Mouse (Mus musculus): ENCODE measurements around the gene Adamtsl3. TPM values are rescaled to one million over a fixed set of nuclear protein-coding genes. Genes with fewer than 3 reads are reported as not detected.

Adamtsl3 gene
- polyA plus RNA-seq, 1 experiment from 2014 or later = 0.14 TPM

DNA sequence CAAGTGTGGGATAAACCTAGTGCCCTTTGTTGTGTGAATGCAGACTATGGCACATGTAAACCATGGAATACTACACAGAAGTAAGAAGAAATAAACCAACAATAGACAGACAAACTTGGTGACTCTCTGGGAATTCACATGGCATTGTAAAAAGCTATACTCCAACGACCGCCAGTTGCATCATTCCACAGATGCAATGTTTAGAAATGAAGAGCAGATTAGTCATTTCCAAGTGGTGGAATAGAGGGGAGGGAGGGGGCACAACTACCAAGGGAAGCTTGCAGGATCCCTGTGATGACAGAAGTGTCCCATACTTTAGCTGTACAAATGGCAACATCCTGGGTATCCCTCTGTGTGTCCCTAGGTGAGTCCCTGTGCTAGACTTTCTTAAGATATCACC lies 97.7 kb downstream of the Adamtsl3 start:
- Histone ChIP-seq H3K36me3 (replicated peaks) (no peaks in the 10 kb centered on the region), H3K27ac (replicated peaks) (no peak overlapping the region), H3K27me3 (replicated peaks; ENCODE audit: low read depth, poor library complexity, severe bottlenecking) (no peaks in the 10 kb centered on the region), H3K4me3 (no peak overlapping the region), H3K9me3 (no peaks in the 10 kb centered on the region), H3K4me1 (no peaks in the 10 kb centered on the region)
- 91% methylated on average over 2 of the region's 2 CpGs for WGBS
- no peak for DNase-seq (ENCODE audit: low spot score)

DNA sequence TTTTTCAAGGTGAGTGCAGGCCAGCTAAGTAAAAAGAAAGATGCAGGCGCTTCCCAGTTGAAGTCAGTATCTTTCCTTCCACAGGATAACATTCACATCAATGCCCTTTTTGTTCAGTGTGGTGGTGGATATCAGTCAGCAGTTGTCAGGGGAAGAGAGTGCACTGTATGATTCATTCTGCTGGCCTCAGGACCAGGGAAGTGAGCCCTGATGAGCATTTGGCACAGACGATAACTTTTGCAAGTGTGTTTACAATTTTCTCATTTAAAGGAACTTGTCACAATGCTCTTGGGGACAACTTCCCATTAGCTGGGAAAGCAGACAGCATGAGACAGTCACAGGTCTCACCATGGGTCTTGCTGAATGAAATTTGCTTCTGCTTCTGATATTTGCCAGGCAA lies 122.9 kb downstream of the Adamtsl3 start:
- no peak overlapping the region for H3K4me3 ChIP-seq
- DNase-seq (ENCODE audit: low spot score) = no peak
- no peaks in the 10 kb centered on the region for H3K36me3 ChIP-seq (replicated peaks)
- no peaks in the 10 kb centered on the region for H3K9me3 ChIP-seq
- H3K4me1 ChIP-seq = no peaks in the 10 kb centered on the region
- no peak overlapping the region for H3K27ac ChIP-seq (replicated peaks)
- WGBS = 59% methylated on average over 2 of the region's 2 CpGs
- H3K27me3 ChIP-seq (replicated peaks; ENCODE audit: low read depth, poor library complexity, severe bottlenecking) = no peaks in the 10 kb centered on the region

DNA sequence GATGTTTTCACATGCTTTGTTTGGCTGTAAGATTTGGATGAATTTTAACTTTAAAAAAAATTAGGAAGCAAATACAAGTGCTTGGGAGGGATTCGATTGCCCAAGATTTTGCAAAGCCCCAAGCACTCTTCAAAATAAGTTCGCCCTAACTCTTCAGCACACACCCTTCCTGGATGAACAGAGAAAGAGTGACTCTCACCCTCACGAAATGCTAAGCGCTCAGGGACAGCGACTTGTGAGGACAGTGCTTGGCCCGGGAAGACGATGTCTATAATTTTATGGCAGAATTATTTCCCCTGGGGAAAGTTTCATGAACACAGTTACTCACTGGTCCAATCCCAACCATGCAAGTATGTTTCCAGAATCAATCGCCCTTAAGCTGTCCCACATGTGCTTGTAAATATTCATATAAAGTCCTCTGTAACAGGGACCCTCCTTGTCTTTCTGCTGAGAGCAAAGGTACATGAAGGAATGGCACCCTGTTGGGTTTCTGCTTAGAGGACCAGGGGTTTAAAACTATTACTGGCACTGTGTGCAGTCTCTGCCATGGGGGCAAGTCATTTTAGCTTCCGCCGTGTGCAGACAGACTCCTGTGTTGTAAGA lies 127.5 kb downstream of the Adamtsl3 start:
- no peaks in the 10 kb centered on the region for H3K36me3 ChIP-seq (replicated peaks)
- H3K9me3 ChIP-seq = no peaks in the 10 kb centered on the region
- no peak for DNase-seq (ENCODE audit: low spot score)
- 89% methylated on average over 10 of the region's 10 CpGs for WGBS
- no peak overlapping the region for H3K4me3 ChIP-seq
- H3K4me1 ChIP-seq = no peaks in the 10 kb centered on the region
- no peaks in the 10 kb centered on the region for H3K27me3 ChIP-seq (replicated peaks; ENCODE audit: low read depth, poor library complexity, severe bottlenecking)
- no peak overlapping the region for H3K27ac ChIP-seq (replicated peaks)

DNA sequence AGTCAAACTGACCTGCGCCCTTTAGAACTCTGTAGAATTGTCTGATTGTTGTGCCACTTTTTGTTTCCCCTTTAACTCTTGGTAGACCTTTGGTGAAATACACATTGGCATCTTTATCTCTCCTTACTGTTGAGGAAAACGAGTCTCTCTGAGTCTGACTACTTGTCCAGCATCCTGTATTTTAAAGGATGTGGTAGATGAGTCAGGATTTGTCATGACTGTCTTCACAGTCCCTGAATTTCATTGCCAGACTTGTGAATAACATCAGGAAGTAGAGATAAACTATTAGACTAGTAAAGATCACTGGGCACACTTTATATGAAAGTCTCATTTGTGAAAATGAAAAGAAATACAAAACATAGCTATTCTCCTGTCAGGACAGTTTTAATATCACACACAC lies 128.9 kb downstream of the Adamtsl3 start:
- no peaks in the 10 kb centered on the region for H3K36me3 ChIP-seq (replicated peaks)
- 81% methylated on average over 2 of the region's 2 CpGs for WGBS
- no peak overlapping the region for H3K27ac ChIP-seq (replicated peaks)
- H3K4me1 ChIP-seq = no peaks in the 10 kb centered on the region
- no peaks in the 10 kb centered on the region for H3K9me3 ChIP-seq
- no peak for DNase-seq (ENCODE audit: low spot score)
- no peaks in the 10 kb centered on the region for H3K27me3 ChIP-seq (replicated peaks; ENCODE audit: low read depth, poor library complexity, severe bottlenecking)
- no peak overlapping the region for H3K4me3 ChIP-seq

DNA sequence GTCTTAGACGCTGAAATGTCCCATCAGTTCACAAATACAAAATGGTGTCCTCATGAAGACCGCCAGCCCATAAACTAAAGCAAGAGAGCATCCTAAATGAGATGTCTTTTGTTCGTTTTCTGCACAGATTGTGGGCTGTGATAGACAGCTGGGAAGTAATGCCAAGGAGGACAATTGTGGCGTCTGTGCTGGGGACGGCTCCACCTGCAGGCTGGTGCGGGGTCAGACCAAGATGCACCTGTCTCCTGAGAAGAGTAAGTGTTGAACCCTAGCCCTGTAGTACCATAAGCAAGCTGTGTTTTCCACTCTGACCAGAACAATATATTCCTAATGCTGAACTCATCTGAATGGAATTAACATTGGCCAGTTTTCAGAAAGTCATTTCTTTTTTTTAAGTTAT lies 129.9 kb downstream of the Adamtsl3 start:
- Histone ChIP-seq H3K4me1 (no peaks in the 10 kb centered on the region), H3K27me3 (replicated peaks; ENCODE audit: low read depth, poor library complexity, severe bottlenecking) (no peaks in the 10 kb centered on the region), H3K4me3 (no peak overlapping the region), H3K36me3 (replicated peaks) (no peaks in the 10 kb centered on the region), H3K27ac (replicated peaks) (no peak overlapping the region), H3K9me3 (no peaks in the 10 kb centered on the region)
- no peak for DNase-seq (ENCODE audit: low spot score)
- 64% methylated on average over 6 of the region's 6 CpGs for WGBS

DNA sequence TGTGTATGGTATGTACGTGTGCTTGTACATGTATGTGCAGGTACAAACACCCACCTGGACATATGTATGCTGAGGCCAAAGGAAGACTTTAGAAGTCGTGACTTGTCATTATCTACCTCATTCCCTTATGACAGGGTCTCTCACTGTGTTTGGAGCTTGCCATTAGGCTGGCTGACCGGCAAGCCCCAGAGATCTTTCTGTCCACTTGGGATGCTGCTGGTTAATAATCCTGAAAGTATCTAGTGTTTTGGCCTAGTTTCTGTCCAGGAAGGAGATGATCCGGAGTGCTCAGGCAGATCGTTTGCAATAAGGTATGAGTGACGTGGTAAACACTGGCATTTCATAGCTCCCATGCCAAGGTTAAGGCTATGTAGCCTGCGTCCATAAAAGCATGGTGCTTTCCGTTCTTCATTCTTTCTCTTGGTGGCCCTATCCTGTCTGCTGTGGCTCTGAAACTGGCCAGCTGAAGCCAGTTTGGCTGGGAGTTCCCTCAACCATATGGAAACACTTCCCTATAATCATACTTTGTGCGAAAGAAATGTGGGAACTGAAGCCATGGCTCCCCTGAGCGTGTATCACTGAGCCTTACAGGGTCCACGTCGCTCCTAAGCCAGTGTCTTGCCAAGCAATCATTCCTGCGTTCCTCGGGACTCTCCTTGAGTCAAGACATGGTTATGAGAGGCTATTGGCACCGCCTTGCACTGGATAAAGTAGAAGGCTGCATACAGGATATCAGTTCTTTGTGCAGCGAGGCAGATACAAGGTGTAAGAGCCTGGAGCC lies 141.1 kb downstream of the Adamtsl3 start:
- 81% methylated on average over 16 of the region's 16 CpGs for WGBS

DNA sequence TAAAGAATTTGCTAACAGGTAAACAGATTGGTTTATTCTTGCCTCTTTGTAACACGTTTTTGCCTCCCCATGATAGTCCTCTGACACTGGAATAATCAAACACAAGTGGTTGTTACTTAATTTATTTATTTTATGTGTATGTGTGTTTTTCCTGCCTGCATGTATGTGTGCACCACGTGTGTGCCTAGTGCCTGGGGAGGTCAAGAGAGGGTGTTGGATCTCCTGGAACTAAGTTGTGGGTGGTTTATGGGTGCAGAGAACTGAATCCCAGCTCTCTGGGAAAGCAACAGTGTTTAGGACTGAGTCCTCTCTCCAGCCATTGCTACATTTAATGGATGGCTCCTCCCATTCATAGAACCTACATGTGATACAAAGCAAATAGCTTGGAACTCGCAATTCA lies 143.0 kb downstream of the Adamtsl3 start:
- Histone ChIP-seq H3K9me3 (no peaks in the 10 kb centered on the region), H3K4me1 (peaks cover 3% of the 10 kb centered on the region; the same call in 1 of the 2 replicates), H3K4me3 (no peak overlapping the region), H3K36me3 (replicated peaks) (no peaks in the 10 kb centered on the region), H3K27me3 (replicated peaks; ENCODE audit: low read depth, poor library complexity, severe bottlenecking) (no peaks in the 10 kb centered on the region), H3K27ac (replicated peaks) (no peak overlapping the region)
- no peak for DNase-seq (ENCODE audit: low spot score)
- WGBS = 77% methylated on average over 3 of the region's 3 CpGs

More for the DNA sequence above, 141.1 kb downstream of the Adamtsl3 start:
- Histone ChIP-seq H3K36me3 (replicated peaks) (no peaks in the 10 kb centered on the region), H3K27me3 (replicated peaks; ENCODE audit: low read depth, poor library complexity, severe bottlenecking) (no peaks in the 10 kb centered on the region), H3K27ac (replicated peaks) (no peak overlapping the region), H3K9me3 (no peaks in the 10 kb centered on the region), H3K4me1 (peaks cover 3% of the 10 kb centered on the region; the same call in 1 of the 2 replicates), H3K4me3 (no peak overlapping the region)
- DNase-seq (ENCODE audit: low spot score) = no peak

DNA sequence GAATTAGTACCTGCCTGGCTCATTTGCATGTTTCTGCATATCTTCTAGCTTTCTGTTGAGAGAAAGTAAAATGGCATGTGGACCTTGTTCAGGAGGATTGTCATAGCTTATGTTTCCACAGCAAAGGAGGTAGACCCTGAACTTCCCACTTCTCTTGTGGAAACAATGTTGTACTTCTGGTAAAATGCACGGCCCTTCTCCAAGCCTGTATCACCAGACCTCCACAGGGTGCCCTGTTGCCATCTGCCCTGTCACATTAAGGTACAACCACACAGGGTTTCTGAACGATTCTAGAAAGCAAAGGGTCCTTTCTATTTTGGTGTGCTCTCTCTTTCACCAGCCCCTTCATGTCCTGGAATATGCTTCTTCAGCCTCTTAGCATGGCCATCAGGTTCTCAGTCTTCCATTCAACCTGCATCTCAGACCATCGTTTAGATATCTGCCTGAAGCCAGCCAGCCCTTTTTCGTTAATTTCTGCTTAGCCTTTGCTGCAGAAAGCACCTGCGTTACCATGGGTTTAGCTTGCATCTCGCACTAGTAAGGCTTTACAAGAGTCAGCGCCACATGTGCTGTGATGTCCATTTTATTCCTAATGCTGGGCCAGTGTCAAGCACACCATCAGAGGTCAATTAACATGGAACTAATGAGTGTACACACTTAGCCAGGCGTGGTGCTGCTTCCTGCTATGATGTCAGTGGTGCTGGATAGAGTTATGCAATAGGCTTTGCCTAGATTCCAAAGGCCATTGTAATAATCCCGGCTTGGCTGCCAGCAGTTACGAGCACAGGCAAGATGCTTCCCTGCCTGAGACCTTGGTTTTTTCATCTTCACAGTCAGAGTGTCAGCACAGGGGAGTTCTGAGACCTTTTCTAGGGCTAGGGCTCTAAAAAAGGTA lies 143.6 kb downstream of the Adamtsl3 start:
- H3K9me3 ChIP-seq = no peaks in the 10 kb centered on the region
- WGBS = 81% methylated on average over 10 of the region's 10 CpGs
- DNase-seq (ENCODE audit: low spot score) = no peak
- H3K4me3 ChIP-seq = no peak overlapping the region
- no peaks in the 10 kb centered on the region for H3K27me3 ChIP-seq (replicated peaks; ENCODE audit: low read depth, poor library complexity, severe bottlenecking)
- no peak overlapping the region for H3K27ac ChIP-seq (replicated peaks)
- H3K36me3 ChIP-seq (replicated peaks) = no peaks in the 10 kb centered on the region
- H3K4me1 ChIP-seq = peaks cover 3% of the 10 kb centered on the region; the same call in 1 of the 2 replicates

DNA sequence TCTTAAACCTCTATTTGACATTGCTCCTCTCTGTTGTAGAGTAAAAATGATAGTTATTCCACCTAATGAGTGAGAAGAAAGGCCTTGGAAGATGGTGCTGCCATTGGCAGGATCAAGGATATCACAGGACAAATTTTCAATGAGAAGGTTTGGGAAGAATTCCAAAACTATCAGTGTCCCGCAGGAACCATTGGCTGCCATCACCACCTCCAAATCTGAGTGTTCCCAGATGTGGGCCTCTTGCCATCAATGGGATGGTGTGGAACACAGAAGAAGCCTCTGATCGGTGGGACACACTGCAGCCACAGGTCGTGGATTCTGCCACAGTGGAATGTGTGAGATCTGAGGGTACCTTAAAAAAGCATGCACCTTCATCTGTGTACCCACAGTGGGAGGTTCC lies 147.9 kb downstream of the Adamtsl3 start:
- no peaks in the 10 kb centered on the region for H3K9me3 ChIP-seq
- H3K4me1 ChIP-seq = peaks cover 21% of the 10 kb centered on the region; the same call in 1 of the 2 replicates
- no peak for DNase-seq (ENCODE audit: low spot score)
- H3K27ac ChIP-seq (replicated peaks) = no peak overlapping the region
- H3K36me3 ChIP-seq (replicated peaks) = no peaks in the 10 kb centered on the region
- H3K4me3 ChIP-seq = no peak overlapping the region
- no peaks in the 10 kb centered on the region for H3K27me3 ChIP-seq (replicated peaks; ENCODE audit: low read depth, poor library complexity, severe bottlenecking)
- 81% methylated on average over 3 of the region's 3 CpGs for WGBS

DNA sequence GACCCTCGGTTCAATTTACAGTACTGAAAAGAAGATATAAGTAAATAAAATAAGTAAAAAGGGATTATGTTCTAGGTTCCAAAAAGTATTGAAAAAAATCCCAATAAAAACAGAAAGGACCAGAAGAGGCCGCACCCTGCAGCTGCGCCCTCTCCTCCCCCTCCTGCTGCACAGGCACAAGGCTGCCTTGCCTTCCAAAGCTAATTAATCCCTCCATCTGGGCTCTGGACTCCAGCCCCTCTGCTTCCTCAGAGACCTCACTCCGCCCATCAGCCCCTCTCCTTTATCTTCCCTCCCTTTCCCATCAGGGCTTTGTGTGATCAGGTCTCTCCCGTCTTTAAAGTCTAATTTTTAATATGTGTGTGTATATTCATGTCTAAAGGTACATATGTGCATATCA lies 149.3 kb downstream of the Adamtsl3 start:
- no peak overlapping the region; the same call in 1 of the 2 replicates for H3K27ac ChIP-seq (replicated peaks)

DNA sequence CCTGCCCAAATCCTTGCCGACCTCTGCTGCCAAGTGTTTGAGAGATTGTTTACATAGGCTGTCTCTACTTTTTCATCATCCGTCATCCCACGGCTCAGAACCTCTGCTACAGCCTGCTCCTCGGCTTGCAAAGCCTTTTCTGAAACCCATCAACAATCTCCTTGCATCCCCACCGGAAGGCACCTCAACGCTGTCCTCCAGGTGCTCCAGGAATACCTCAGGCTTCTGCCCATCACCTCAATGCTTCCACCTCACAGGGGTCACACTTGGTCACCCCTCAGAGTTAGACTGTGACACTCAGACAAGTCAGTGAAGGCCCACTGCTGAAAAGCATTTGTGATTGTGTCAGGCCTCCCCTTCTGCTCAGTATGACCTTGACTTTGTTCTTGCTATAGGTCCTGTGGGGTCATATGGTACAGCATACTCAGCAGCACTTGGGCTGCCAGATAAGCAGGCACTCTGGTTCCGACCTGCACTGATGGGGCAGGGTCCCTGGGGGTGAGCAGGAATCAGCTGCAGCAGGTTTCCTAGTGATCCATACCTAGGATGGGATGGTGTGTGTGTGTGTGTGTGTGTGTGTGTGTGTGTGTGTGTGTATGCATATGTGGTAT lies 150.0 kb downstream of the Adamtsl3 start:
- WGBS = 70% methylated on average over 7 of the region's 7 CpGs
- no peak for DNase-seq (ENCODE audit: low spot score)
- H3K4me1 ChIP-seq = peaks cover 18% of the 10 kb centered on the region; the same call in 1 of the 2 replicates
- H3K9me3 ChIP-seq = no peaks in the 10 kb centered on the region
- no peak overlapping the region for H3K4me3 ChIP-seq
- H3K27me3 ChIP-seq (replicated peaks; ENCODE audit: low read depth, poor library complexity, severe bottlenecking) = no peaks in the 10 kb centered on the region
- peak overlapping the region; percentile 51; the same call in 1 of the 2 replicates for H3K27ac ChIP-seq (replicated peaks)
- H3K36me3 ChIP-seq (replicated peaks) = no peaks in the 10 kb centered on the region

More for the DNA sequence above, 149.3 kb downstream of the Adamtsl3 start:
- no peak overlapping the region for H3K4me3 ChIP-seq
- DNase-seq (ENCODE audit: low spot score) = peak; percentile 15
- H3K4me1 ChIP-seq = peaks cover 18% of the 10 kb centered on the region; the same call in 1 of the 2 replicates
- H3K9me3 ChIP-seq = no peaks in the 10 kb centered on the region
- no peaks in the 10 kb centered on the region for H3K36me3 ChIP-seq (replicated peaks)
- no peaks in the 10 kb centered on the region for H3K27me3 ChIP-seq (replicated peaks; ENCODE audit: low read depth, poor library complexity, severe bottlenecking)
- WGBS = 47% methylated on average over 5 of the region's 5 CpGs

DNA sequence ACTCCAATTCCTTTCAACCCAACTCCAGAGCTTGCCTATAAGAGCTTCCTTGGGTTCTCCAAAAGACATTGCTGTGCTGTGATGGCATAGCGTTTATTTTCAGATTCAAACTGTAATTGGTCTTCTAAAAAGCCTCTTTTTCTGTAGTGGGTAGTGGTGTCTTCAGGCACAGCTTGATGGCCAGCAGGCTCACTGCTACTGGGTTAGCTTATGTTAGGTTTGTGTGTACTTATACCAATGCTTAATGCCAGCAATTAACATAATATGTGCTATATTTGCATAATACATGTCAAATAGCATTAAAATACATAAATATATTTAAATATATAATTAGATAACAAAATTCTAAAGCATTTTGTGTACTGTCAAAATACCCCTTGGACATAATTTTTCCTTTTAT lies 155.5 kb downstream of the Adamtsl3 start:
- no peak for DNase-seq (ENCODE audit: low spot score)

More for the DNA sequence above, 155.5 kb downstream of the Adamtsl3 start:
- Histone ChIP-seq H3K36me3 (replicated peaks) (no peaks in the 10 kb centered on the region), H3K27ac (replicated peaks) (no peak overlapping the region), H3K27me3 (replicated peaks; ENCODE audit: low read depth, poor library complexity, severe bottlenecking) (no peaks in the 10 kb centered on the region), H3K4me1 (0 out of 2 replicates have a peak, but pooled peaks cover 6% of the 10 kb centered on the region), H3K9me3 (no peaks in the 10 kb centered on the region), H3K4me3 (no peak overlapping the region)
- 80% methylated on average over 1 of the region's 1 CpGs for WGBS

All from embryonic facial prominence, embryonic 10.5 days (tissue).